In the genomic region with DNA sequence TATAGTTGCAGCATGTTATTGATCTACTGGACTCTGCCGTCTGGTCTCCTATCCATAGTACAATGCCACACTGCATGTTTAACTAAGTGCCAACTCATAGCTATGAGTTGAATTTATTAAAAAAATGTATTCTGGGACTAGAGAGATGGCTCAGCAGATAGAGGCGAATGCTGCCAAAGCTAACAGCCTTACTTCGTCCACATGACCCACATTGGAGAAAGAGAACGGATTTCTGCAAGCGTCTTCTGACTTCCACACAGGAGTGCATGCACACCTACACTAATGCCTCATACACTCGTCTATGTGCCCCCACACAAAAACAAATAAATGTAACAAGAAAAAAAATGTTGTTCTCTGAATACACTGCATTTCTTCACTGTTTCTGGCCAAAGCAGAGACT, we compare ENCODE assay signal across 20 mouse cellular contexts.
A peak's percentile ranks its signal among the peaks of the same experiment; 100 is the strongest.
DNase-seq lines count a peak whose midpoint lies in the region; ATAC-seq and TF ChIP-seq lines count a peak whose summit lies in the region.
"Had no signal": no experiment of that assay in that cellular context is flagged by ENCODE, and none has a peak within 500 bp of the region (broad histone marks: within the 10 kb centered on the region; RNA-seq: fewer than 3 reads in every experiment).

No protein-coding gene starts in this region.

- no peak for TF ChIP-seq CTCF in left cerebral cortex, adult 2 months (IDR thresholded peaks at IDR 0.05)
- TF ChIP-seq CTCF in cortical plate, adult 2 months (IDR thresholded peaks at IDR 0.05; ENCODE audit: extremely low read depth, insufficient read depth, low read length), result no peak

- peak overlapping the region; percentile 0; the same call in 1 of the 2 replicates for H3K4me3 ChIP-seq in left cerebral cortex, adult 2 months
- H3K4me3 ChIP-seq in cortical plate, adult 2 months (ENCODE audit: insufficient read depth, low read length), result no peak overlapping the region
- H3K4me3 ChIP-seq: embryonic facial prominence, embryonic 12.5 days; embryonic facial prominence, embryonic 15.5 days; hindbrain, embryonic 12.5 days; hindbrain, embryonic 15.5 days had no signal

- peaks cover 6% of the 10 kb centered on the region for H3K4me1 ChIP-seq in cortical plate, adult 2 months (ENCODE audit: control insufficient read depth, insufficient read depth, low read length)
- H3K4me1 ChIP-seq: hindbrain, embryonic 12.5 days; hindbrain, embryonic 15.5 days had no signal

- H3K27ac ChIP-seq in left cerebral cortex, adult 2 months, result peak overlapping the region; percentile 76
- peak overlapping the region; percentile 10; the same call in 1 of the 2 replicates for H3K27ac ChIP-seq in cortical plate, adult 2 months (ENCODE audit: insufficient read depth, low read length)
- H3K27ac ChIP-seq: embryonic facial prominence, embryonic 12.5 days; embryonic facial prominence, embryonic 15.5 days; hindbrain, embryonic 12.5 days; hindbrain, embryonic 15.5 days had no signal

- TF ChIP-seq POLR2A in cortical plate, adult 2 months (IDR thresholded peaks at IDR 0.05; ENCODE audit: extremely low read depth, insufficient read depth, low read length), result no peak

- ATAC-seq in cerebellum, adult (ENCODE audit: insufficient number of reproducible peaks, low FRiP score, low TSS enrichment), result peak; percentile 61
- ATAC-seq: forebrain, embryonic 14.5 days; forebrain, postnatal 0 days; intestine, postnatal 0 days; Patski had no signal

- no peak for DNase-seq in cerebellum, adult 11-12 months
- DNase-seq in left cerebral cortex, adult 2 months (ENCODE audit: extremely low spot score in 1 of 2, low spot score in 2 of 2), result no peak
- DNase-seq in left cerebral cortex, postnatal 10 days (ENCODE audit: extremely low spot score in 1 of 2, low spot score in 2 of 2), result no peak
- peak; percentile 15 for DNase-seq in cerebellum, adult 8-10 months
- DNase-seq in c-Kit-positive CD71-positive TER-119-positive erythroid progenitor cells, embryonic 14.5 days (ENCODE audit: low spot score), result no peak
- DNase-seq in adrenal gland, postnatal 14 days, result no peak
- DNase-seq: adrenal gland, postnatal 25 days; forebrain, postnatal 0 days; gastrocnemius, postnatal 10 days; heart, adult 11 months; kidney, adult 2 months had no signal

- intact Hi-C loops in left cerebral cortex, adult 2 months (cut with DNase I), result loop anchor here (5.0 kb wide), 2 partner anchors 86 to 109 kb away; no protein-coding TSS in a partner anchor
- intact Hi-C loops in left cerebral cortex, postnatal 10 days (cut with DNase I), result loop anchor here (10.0 kb wide), 1 partner anchor 64 kb away; no protein-coding TSS in a partner anchor
